Mouse (Mus musculus) hindbrain, embryonic 15.5 days (tissue): Measurements from ENCODE around the gene Mars2. TPM values are rescaled to one million over a fixed set of nuclear protein-coding genes. Genes with fewer than 3 reads are reported as not detected.

Experiments
- ATAC-seq: fragments of 200-750 bp; cut with Nextera tagmentation; 2 replicates; pipeline ENCODE4 v1.8.0; 2017; ENCODE audit warnings: low read depth, moderate number of reproducible peaks, moderate TSS enrichment; ENCODE audit not compliant: low FRiP score
- H3K27ac ChIP-seq: fragments of 300-500 bp; sonication (generic); replicated peaks from 2 replicates; pipeline ENCODE4 v1.5.1; 2015; ENCODE audit warnings: mild to moderate bottlenecking, inconsistent platforms
- H3K27me3 ChIP-seq: fragments of 300-500 bp; sonication (generic); 2 replicates; pipeline ENCODE4 v1.6.1; 2015; ENCODE audit warnings: control low read depth, inconsistent platforms
- H3K36me3 ChIP-seq: fragments of 300-500 bp; sonication (generic); 2 replicates; pipeline ENCODE4 v1.6.1; 2015; ENCODE audit warnings: control low read depth, inconsistent platforms
- H3K4me1 ChIP-seq: fragments of 300-500 bp; sonication (generic); replicated peaks from 2 replicates; pipeline ENCODE4 v1.6.1; 2015; ENCODE audit warnings: control low read depth, inconsistent platforms
- H3K4me2 ChIP-seq: fragments of 300-500 bp; sonication (generic); 2 replicates; pipeline ENCODE4 v1.6.1; 2015; ENCODE audit warnings: moderate library complexity, mild to moderate bottlenecking, inconsistent platforms
- H3K4me3 ChIP-seq: fragments of 300-500 bp; sonication (generic); 2 replicates; pipeline ENCODE4 v1.5.1; 2015; ENCODE audit warnings: mild to moderate bottlenecking, inconsistent platforms
- H3K9ac ChIP-seq: fragments of 300-500 bp; sonication (generic); 2 replicates; pipeline ENCODE4 v1.6.1; 2015; ENCODE audit warnings: inconsistent platforms
- H3K9me3 ChIP-seq: fragments of 300-500 bp; sonication (generic); 2 replicates; pipeline ENCODE4 v1.6.1; 2016; ENCODE audit warnings: control low read depth, inconsistent platforms
- WGBS: fragments of 180-500 bp; shearing (Covaris S2); methylation state at CpG from one replicate; pipeline ENCODE4 v1.1.7; 2015; 5-methylcytosine and 5-hydroxymethylcytosine counted together
- polyA plus RNA-seq: library from polyadenylated mRNA; unstranded; fragments of >200 nt; fragmentation: Nextera tagmentation; extraction: Ambion mirVana; gene quantifications from 2 replicates; pipeline ENCODE4 v1.2.1, GENCODE M21; 2015

Mars2 gene
- polyA plus RNA-seq = 3.4 TPM in 2 replicates

GRCm38 (mm10) chr1:55236890-55237642, at the start of gene Mars2:
Mars2 (plus strand) TSS chr1:55237177.
- ATAC-seq = peak; percentile 99
- H3K4me3 ChIP-seq = peak within 1 kb of the TSS; percentile 82
- no peaks in the 10 kb centered on the region for H3K36me3 ChIP-seq
- peak within 1 kb of the TSS; percentile 78 for H3K9ac ChIP-seq
- H3K9me3 ChIP-seq = no peaks in the 10 kb centered on the region
- H3K4me1 ChIP-seq = peaks cover 40% of the 10 kb centered on the region
- H3K4me2 ChIP-seq = peak within 1 kb of the TSS; percentile 92
- WGBS = under 1% methylated on average over 81 of the region's 82 CpGs
- H3K27ac ChIP-seq = peak within 1 kb of the TSS; percentile 87
- H3K27me3 ChIP-seq = no peaks in the 10 kb centered on the region

- WGBS = 14% methylated on average over 8 of the region's 8 CpGs
- Histone ChIP-seq H3K9ac (0 out of 2 replicates have a peak overlapping the region, but pooled peaks have one; percentile 7), H3K27me3 (no peaks in the 10 kb centered on the region), H3K4me3 (peak overlapping the region; percentile 29), H3K27ac (peak overlapping the region; percentile 61), H3K36me3 (no peaks in the 10 kb centered on the region), H3K9me3 (no peaks in the 10 kb centered on the region), H3K4me1 (peaks cover 18% of the 10 kb centered on the region), H3K4me2 (peak overlapping the region; percentile 48)
- peak; percentile 71 for ATAC-seq
Measured at GRCm38 (mm10) chr1:55192015-55192414, 45.0 kb upstream of the Mars2 start.

- no peaks in the 10 kb centered on the region for H3K36me3 ChIP-seq
- H3K27ac ChIP-seq = no peak overlapping the region
- no peak overlapping the region for H3K4me3 ChIP-seq
- 55% methylated on average over 3 of the region's 3 CpGs for whole genome bisulfite sequencing
- H3K27me3 ChIP-seq = no peaks in the 10 kb centered on the region
- H3K4me1 ChIP-seq = peaks cover 18% of the 10 kb centered on the region
- H3K9me3 ChIP-seq = no peaks in the 10 kb centered on the region
- H3K9ac ChIP-seq = no peak overlapping the region
- no peak overlapping the region for H3K4me2 ChIP-seq
- no peak for ATAC-seq
Measured at GRCm38 (mm10) chr1:55192824-55193223, 44.2 kb upstream of the Mars2 start.

- no peak overlapping the region for H3K4me2 ChIP-seq
- WGBS = 29% methylated on average over 2 of the region's 2 CpGs
- no peaks in the 10 kb centered on the region for H3K27me3 ChIP-seq
- H3K9me3 ChIP-seq = no peaks in the 10 kb centered on the region
- 0 out of 2 replicates have a peak, but pooled peaks have one; percentile 32 for ATAC-seq
- H3K36me3 ChIP-seq = no peaks in the 10 kb centered on the region
- H3K4me1 ChIP-seq = peaks cover 18% of the 10 kb centered on the region
- no peak overlapping the region for H3K4me3 ChIP-seq
- no peak overlapping the region for H3K9ac ChIP-seq
- 0 out of 2 replicates have a peak overlapping the region, but pooled peaks have one; percentile 17 for H3K27ac ChIP-seq
Measured at GRCm38 (mm10) chr1:55193316-55193715, 43.7 kb upstream of the Mars2 start.

- peak; percentile 16; the same call in 1 of the 2 replicates for ATAC-seq
- Histone ChIP-seq H3K4me3 (no peak overlapping the region), H3K9ac (no peak overlapping the region), H3K36me3 (no peaks in the 10 kb centered on the region), H3K4me1 (peaks cover 18% of the 10 kb centered on the region), H3K27me3 (no peaks in the 10 kb centered on the region), H3K4me2 (peak overlapping the region; percentile 37), H3K9me3 (no peaks in the 10 kb centered on the region), H3K27ac (no peak overlapping the region)
- WGBS = 31% methylated on average over 19 of the region's 19 CpGs
Measured at GRCm38 (mm10) chr1:55194064-55194915, 42.7 kb upstream of the Mars2 start.

GRCm38 (mm10) chr1:55195021-55195420, 42.0 kb upstream of the Mars2 start:
- ATAC-seq = no peak
- Histone ChIP-seq H3K9ac (no peak overlapping the region), H3K9me3 (no peaks in the 10 kb centered on the region), H3K36me3 (no peaks in the 10 kb centered on the region), H3K4me2 (no peak overlapping the region), H3K27ac (no peak overlapping the region), H3K4me3 (no peak overlapping the region), H3K4me1 (peaks cover 18% of the 10 kb centered on the region), H3K27me3 (no peaks in the 10 kb centered on the region)
- 51% methylated on average over 4 of the region's 4 CpGs for WGBS

- Histone ChIP-seq H3K9me3 (no peaks in the 10 kb centered on the region), H3K4me2 (no peak overlapping the region), H3K27me3 (no peaks in the 10 kb centered on the region), H3K36me3 (no peaks in the 10 kb centered on the region), H3K4me3 (no peak overlapping the region), H3K9ac (no peak overlapping the region), H3K4me1 (peaks cover 18% of the 10 kb centered on the region), H3K27ac (no peak overlapping the region)
- ATAC-seq = no peak
- whole genome bisulfite sequencing = 53% methylated on average over 6 of the region's 6 CpGs
Measured at GRCm38 (mm10) chr1:55196327-55197003, 40.5 kb upstream of the Mars2 start.

- Histone ChIP-seq H3K27me3 (no peaks in the 10 kb centered on the region), H3K36me3 (no peaks in the 10 kb centered on the region), H3K9ac (no peak overlapping the region), H3K27ac (no peak overlapping the region), H3K4me2 (no peak overlapping the region), H3K9me3 (no peaks in the 10 kb centered on the region), H3K4me3 (no peak overlapping the region), H3K4me1 (peaks cover 17% of the 10 kb centered on the region)
- 13% methylated on average over 3 of the region's 3 CpGs for WGBS
- ATAC-seq = no peak
Measured at GRCm38 (mm10) chr1:55198719-55199118, 38.3 kb upstream of the Mars2 start.

GRCm38 (mm10) chr1:55201850-55202752, 34.9 kb upstream of the Mars2 start:
- H3K36me3 ChIP-seq = no peaks in the 10 kb centered on the region
- peak; percentile 50; the same call in 1 of the 2 replicates for ATAC-seq
- WGBS = 54% methylated on average over 18 of the region's 18 CpGs

GRCm38 (mm10) chr1:55205808-55206327, 31.1 kb upstream of the Mars2 start:
- WGBS = 24% methylated on average over 5 of the region's 5 CpGs
- Histone ChIP-seq H3K27me3 (no peaks in the 10 kb centered on the region), H3K9me3 (no peaks in the 10 kb centered on the region), H3K4me1 (peaks cover 6% of the 10 kb centered on the region; the same call in 1 of the 2 replicates), H3K27ac (peak overlapping the region; percentile 53; the same call in 1 of the 2 replicates), H3K4me3 (no peak overlapping the region), H3K9ac (no peak overlapping the region), H3K4me2 (no peak overlapping the region), H3K36me3 (no peaks in the 10 kb centered on the region)
- ATAC-seq = no peak

More at GRCm38 (mm10) chr1:55201850-55202752, 34.9 kb upstream of the Mars2 start:
- Histone ChIP-seq H3K9me3 (no peaks in the 10 kb centered on the region), H3K27me3 (no peaks in the 10 kb centered on the region), H3K27ac (peak overlapping the region; percentile 42), H3K9ac (no peak overlapping the region), H3K4me3 (no peak overlapping the region), H3K4me1 (peaks cover 6% of the 10 kb centered on the region; the same call in 1 of the 2 replicates), H3K4me2 (no peak overlapping the region)
